Mouse (Mus musculus) right cerebral cortex, postnatal 25 days (tissue): ENCODE data around the gene Olfr1152.

Experiments used
- DNase-seq: peaks from one replicate; pipeline ENCODE4 v3.0.0; 2022

Olfr1152 gene

DNA sequence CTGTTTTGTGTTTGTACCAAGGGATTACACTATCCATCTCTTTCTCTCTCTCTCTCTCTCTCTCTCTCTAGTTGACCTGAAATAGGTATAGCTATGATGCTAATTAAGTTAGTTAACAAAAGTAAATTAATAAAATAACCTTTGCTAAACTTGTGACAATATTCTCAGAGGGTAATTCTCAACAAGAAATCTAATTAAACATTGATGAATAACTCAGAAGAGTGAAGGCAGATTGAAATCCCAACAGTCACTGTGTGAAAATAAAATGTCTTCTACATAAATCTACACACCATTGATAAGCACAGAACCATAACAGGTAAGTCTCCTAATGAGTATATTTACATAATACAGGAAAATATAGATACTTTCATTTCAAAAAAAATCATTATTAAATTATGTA is at the start of gene Olfr1152:
Gene Olfr1152, plus strand, starts transcription at position 301 of the 400 bp plus-strand sequence.
- DNase-seq: no peak

DNA sequence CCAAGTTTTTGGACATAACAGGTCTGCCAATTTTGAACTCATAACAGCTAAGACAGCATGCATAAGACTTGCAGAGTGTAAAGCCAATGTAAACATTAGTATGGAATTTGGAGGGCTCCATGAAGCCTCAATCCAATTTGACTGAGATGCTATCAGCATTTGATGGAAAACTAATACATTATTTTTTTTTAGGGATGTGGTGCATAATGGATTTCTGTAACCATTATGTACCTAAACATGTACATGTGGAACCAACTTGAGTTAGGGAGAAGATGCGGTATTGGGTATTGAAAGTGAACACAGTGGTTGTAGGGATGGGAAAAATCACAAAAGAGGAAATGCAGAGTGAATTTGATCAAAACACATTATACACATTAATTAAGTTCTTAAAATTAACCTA is 36.1 kb upstream of the Olfr1152 start, which contains the start of gene Olfr1148:
Gene Olfr1148, plus strand, starts transcription at position 301 of the 400 bp plus-strand sequence.
- DNase-seq: no peak

DNA sequence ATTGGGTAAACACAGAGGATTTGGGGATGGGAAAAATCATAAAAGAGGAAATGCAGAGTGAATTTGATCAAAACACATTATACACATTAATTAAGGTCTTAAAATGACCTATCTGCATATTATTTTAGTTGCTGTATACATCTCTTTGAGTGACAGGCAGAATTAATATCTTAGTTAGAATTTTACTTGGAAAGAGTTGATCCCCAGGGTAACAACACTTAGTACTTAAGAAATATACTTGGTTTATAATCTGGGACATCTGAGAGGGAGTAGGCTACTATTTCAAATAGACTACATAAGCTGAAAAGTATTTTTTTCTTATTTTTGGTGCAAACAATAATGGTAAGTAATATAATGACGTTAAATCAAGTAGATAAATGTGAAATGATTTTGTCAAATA is 22.6 kb upstream of the Olfr1152 start, which contains the start of gene Olfr1150-ps1:
Gene Olfr1150-ps1, plus strand, starts transcription at position 301 of the 400 bp plus-strand sequence.
- DNase-seq: no peak

DNA sequence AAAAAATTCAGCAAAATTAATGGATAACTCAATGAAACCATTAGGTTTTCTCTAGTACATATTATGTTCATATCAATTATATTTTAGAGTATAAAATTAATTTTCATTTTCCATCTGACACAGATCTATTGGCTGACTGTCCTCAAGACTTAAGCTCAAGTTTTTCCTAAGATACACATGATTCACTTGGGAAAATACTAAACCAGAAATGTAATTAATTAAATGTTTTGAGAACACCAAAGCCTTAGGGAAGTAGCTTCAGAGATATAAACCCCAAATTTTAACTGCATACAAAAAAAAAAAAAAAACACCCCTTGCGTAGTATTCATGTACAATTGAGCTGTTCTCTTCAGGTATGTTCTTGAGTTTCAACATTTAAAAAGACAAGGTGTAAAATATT is 10.7 kb upstream of the Olfr1152 start, which contains the start of gene Olfr1151:
Gene Olfr1151, plus strand, starts transcription at position 301 of the 400 bp plus-strand sequence.
- DNase-seq: no peak

DNA sequence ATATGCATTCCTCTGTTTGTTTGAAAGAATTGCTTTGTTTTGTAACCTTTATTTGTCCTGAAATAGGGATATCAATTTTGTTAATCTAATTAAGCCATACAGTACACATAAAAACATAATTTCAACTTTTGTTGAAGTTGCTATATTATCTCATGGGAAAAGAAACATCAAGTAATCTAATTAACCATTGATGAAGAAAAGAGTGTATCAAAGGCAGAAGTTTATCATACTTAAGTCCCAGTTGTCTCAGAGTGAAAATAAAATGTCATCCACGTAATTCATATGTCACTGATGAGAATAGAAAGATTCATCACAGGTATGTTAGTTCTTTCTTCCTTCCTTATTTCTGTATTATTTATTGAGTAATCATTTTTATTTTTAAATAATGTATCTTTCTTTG is 28.4 kb downstream of the Olfr1152 start, which contains the start of gene Olfr1153:
Gene Olfr1153, plus strand, starts transcription at position 301 of the 400 bp plus-strand sequence.
- no peak for DNase-seq

DNA sequence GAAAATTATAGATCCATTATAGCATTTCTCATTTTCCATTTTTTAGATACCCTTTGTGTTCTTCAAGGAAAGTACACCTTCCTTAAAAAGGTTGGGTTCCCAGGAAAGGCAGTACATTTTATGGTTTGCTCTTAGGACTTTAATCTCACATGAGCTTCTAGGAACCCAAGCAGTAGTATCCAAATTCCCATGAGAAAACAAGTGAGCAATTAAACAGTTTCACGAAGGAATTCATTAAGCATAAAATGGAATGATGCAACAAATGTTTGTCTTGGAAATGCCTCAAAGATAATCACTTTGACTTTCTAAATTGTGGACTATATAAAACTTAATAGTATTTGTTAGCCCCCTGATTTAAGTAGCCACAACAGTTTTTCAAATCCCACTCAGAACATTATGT is 38.8 kb downstream of the Olfr1152 start, which contains the start of gene Olfr1154:
Gene Olfr1154, minus strand, starts transcription at position 101 of the 400 bp plus-strand sequence.
- no peak for DNase-seq
